Mouse (Mus musculus) heart, embryonic 11.5 days (tissue): ENCODE data around the gene 2310011J03Rik. TPM values are rescaled to one million over a fixed set of nuclear protein-coding genes. Genes with fewer than 3 reads are reported as not detected.

Experiments
- ATAC-seq: fragments of 200-750 bp; cut with Nextera tagmentation; replicated peaks from 2 replicates; pipeline ENCODE4 v1.8.0; 2017; ENCODE audit warnings: moderate library complexity; ENCODE audit not compliant: insufficient number of reproducible peaks, low FRiP score, low TSS enrichment
- H3K27ac ChIP-seq: fragments of 300-500 bp; sonication (generic); 2 replicates; pipeline ENCODE4 v1.5.1; 2014; ENCODE audit warnings: mild to moderate bottlenecking, low read depth, low read length
- H3K27me3 ChIP-seq: fragments of 300-500 bp; sonication (generic); 2 replicates; pipeline ENCODE4 v1.6.1; 2014; ENCODE audit warnings: mild to moderate bottlenecking, low read length, mixed read lengths; ENCODE audit not compliant: control insufficient read depth, insufficient read depth
- H3K36me3 ChIP-seq: fragments of 300-500 bp; sonication (generic); 2 replicates; pipeline ENCODE4 v1.6.1; 2014; ENCODE audit warnings: mild to moderate bottlenecking, low read length, moderate library complexity, mixed read lengths; ENCODE audit not compliant: control insufficient read depth, insufficient read depth
- H3K4me1 ChIP-seq: fragments of 300-500 bp; sonication (generic); 2 replicates; pipeline ENCODE4 v1.6.1; 2014; ENCODE audit warnings: low read length; ENCODE audit not compliant: control insufficient read depth, insufficient read depth
- H3K4me2 ChIP-seq: fragments of 300-500 bp; sonication (generic); 2 replicates; pipeline ENCODE4 v1.6.1; 2014; ENCODE audit warnings: mild to moderate bottlenecking, moderate library complexity
- H3K4me3 ChIP-seq: fragments of 300-500 bp; sonication (generic); 2 replicates; pipeline ENCODE4 v1.5.1; 2014; ENCODE audit warnings: low read depth, low read length
- H3K9ac ChIP-seq: fragments of 300-500 bp; sonication (generic); 2 replicates; pipeline ENCODE4 v1.6.1; 2014; ENCODE audit warnings: mild to moderate bottlenecking, low read depth, low read length, moderate library complexity
- H3K9me3 ChIP-seq: fragments of 300-500 bp; sonication (generic); replicated peaks from 2 replicates; pipeline ENCODE4 v1.6.1; 2016; ENCODE audit warnings: low read length; ENCODE audit not compliant: control insufficient read depth
- WGBS: fragments of 180-500 bp; shearing (Covaris S2); extraction: QIAGEN DNeasy Blood & Tissue Kit; methylation state at CpG from one replicate; pipeline ENCODE4 v1.1.7; 2014; ENCODE audit not compliant: insufficient replicate concordance; 5-methylcytosine and 5-hydroxymethylcytosine counted together
- polyA plus RNA-seq: library from polyadenylated mRNA; unstranded; fragments of >200 nt; fragmentation: Nextera tagmentation; extraction: Ambion mirVana; gene quantifications from 2 replicates; pipeline ENCODE4 v1.2.1, GENCODE M21; 2014

Gene 2310011J03Rik
- polyA plus RNA-seq, 1 experiment from 2014 or later, result 29.7 TPM

- Histone ChIP-seq H3K4me2 (0 out of 2 replicates have a peak overlapping the region, but pooled peaks have one; percentile 79), H3K27ac (no peak overlapping the region), H3K9ac (no peak overlapping the region), H3K27me3 (peaks cover 53% of the 10 kb centered on the region), H3K4me3 (no peak overlapping the region), H3K9me3 (no peaks in the 10 kb centered on the region), H3K36me3 (peaks cover 12% of the 10 kb centered on the region), H3K4me1 (0 out of 2 replicates have a peak, but pooled peaks cover 6% of the 10 kb centered on the region)
- 77% methylated on average over 5 of the region's 5 CpGs for WGBS
- no peak for ATAC-seq
These were observed 23.5 kb downstream of the 2310011J03Rik start for GRCm38 (mm10) chr10:80296824-80297223.

GRCm38 (mm10) chr10:80295618-80296425 is 24.5 kb downstream of the 2310011J03Rik start, which contains the start of gene Apc2:
TSS of gene Apc2 (plus strand) at chr10:80295977.
- H3K9me3 ChIP-seq, result no peaks in the 10 kb centered on the region
- H3K9ac ChIP-seq, result peak within 1 kb of the TSS; percentile 56
- peaks cover 43% of the 10 kb centered on the region for H3K27me3 ChIP-seq
- H3K4me1 ChIP-seq, result 0 out of 2 replicates have a peak, but pooled peaks cover 8% of the 10 kb centered on the region
- peaks cover 12% of the 10 kb centered on the region for H3K36me3 ChIP-seq
- peak within 1 kb of the TSS; percentile 45 for H3K4me3 ChIP-seq
- WGBS, result 1% methylated on average over 26 of the region's 26 CpGs
- H3K4me2 ChIP-seq, result peak within 1 kb of the TSS; percentile 79
- ATAC-seq, result peak; percentile 31; the same call in 1 of the 2 replicates
- H3K27ac ChIP-seq, result 0 out of 2 replicates have a peak within 1 kb of the TSS, but pooled peaks have one; percentile 50

GRCm38 (mm10) chr10:80294788-80295303 is 25.5 kb downstream of the 2310011J03Rik start:
- no peak for ATAC-seq
- peaks cover 33% of the 10 kb centered on the region for H3K27me3 ChIP-seq
- WGBS, result 43% methylated on average over 7 of the region's 7 CpGs
- H3K27ac ChIP-seq, result no peak overlapping the region
- peaks cover 12% of the 10 kb centered on the region for H3K36me3 ChIP-seq
- 0 out of 2 replicates have a peak, but pooled peaks cover 8% of the 10 kb centered on the region for H3K4me1 ChIP-seq
- no peak overlapping the region for H3K4me2 ChIP-seq
- peak overlapping the region; percentile 2; the same call in 1 of the 2 replicates for H3K4me3 ChIP-seq
- H3K9me3 ChIP-seq, result no peaks in the 10 kb centered on the region
- no peak overlapping the region for H3K9ac ChIP-seq

- 0 out of 2 replicates have a peak, but pooled peaks cover 8% of the 10 kb centered on the region for H3K4me1 ChIP-seq
- H3K27me3 ChIP-seq, result peaks cover 28% of the 10 kb centered on the region
- no peak overlapping the region for H3K4me3 ChIP-seq
- H3K9me3 ChIP-seq, result no peaks in the 10 kb centered on the region
- no peak overlapping the region for H3K27ac ChIP-seq
- no peak overlapping the region for H3K9ac ChIP-seq
- no peak for ATAC-seq
- H3K36me3 ChIP-seq, result peaks cover 12% of the 10 kb centered on the region
- H3K4me2 ChIP-seq, result no peak overlapping the region; the same call in 1 of the 2 replicates
- 73% methylated on average over 4 of the region's 4 CpGs for WGBS
These were observed 26.0 kb downstream of the 2310011J03Rik start for GRCm38 (mm10) chr10:80294311-80294710.

- no peak for ATAC-seq
- WGBS, result 28% methylated on average over 14 of the region's 14 CpGs
- Histone ChIP-seq H3K9ac (peak overlapping the region; percentile 100), H3K4me1 (0 out of 2 replicates have a peak, but pooled peaks cover 8% of the 10 kb centered on the region), H3K4me2 (peak overlapping the region; percentile 98), H3K27ac (peak overlapping the region; percentile 92), H3K4me3 (peak overlapping the region; percentile 86), H3K9me3 (no peaks in the 10 kb centered on the region), H3K36me3 (peaks cover 14% of the 10 kb centered on the region), H3K27me3 (peaks cover 18% of the 10 kb centered on the region)
These were observed 27.0 kb downstream of the 2310011J03Rik start for GRCm38 (mm10) chr10:80293325-80293724.

GRCm38 (mm10) chr10:80292251-80293146 is 27.8 kb downstream of the 2310011J03Rik start, which contains the start of gene Rps15:
TSS of gene Rps15 (plus strand) at chr10:80292453.
- under 1% methylated on average over 71 of the region's 72 CpGs for WGBS
- peak within 1 kb of the TSS; percentile 98 for H3K4me2 ChIP-seq
- ATAC-seq, result peak; percentile 81
- 0 out of 2 replicates have a peak, but pooled peaks cover 8% of the 10 kb centered on the region for H3K4me1 ChIP-seq
- H3K36me3 ChIP-seq, result peaks cover 17% of the 10 kb centered on the region
- peak within 1 kb of the TSS; percentile 100 for H3K9ac ChIP-seq
- H3K4me3 ChIP-seq, result peak within 1 kb of the TSS; percentile 86
- H3K27me3 ChIP-seq, result peaks cover 10% of the 10 kb centered on the region
- peak within 1 kb of the TSS; percentile 92 for H3K27ac ChIP-seq
- H3K9me3 ChIP-seq, result no peaks in the 10 kb centered on the region

GRCm38 (mm10) chr10:80288657-80289056 is 31.7 kb downstream of the 2310011J03Rik start:
- H3K27ac ChIP-seq, result no peak overlapping the region
- H3K4me3 ChIP-seq, result no peak overlapping the region
- H3K9me3 ChIP-seq, result no peaks in the 10 kb centered on the region
- no peak overlapping the region for H3K4me2 ChIP-seq
- no peak for ATAC-seq
- H3K36me3 ChIP-seq, result peaks cover 23% of the 10 kb centered on the region
- 0 out of 2 replicates have a peak, but pooled peaks cover 4% of the 10 kb centered on the region for H3K4me1 ChIP-seq
- H3K9ac ChIP-seq, result no peak overlapping the region
- H3K27me3 ChIP-seq, result no peaks in the 10 kb centered on the region
- WGBS, result 70% methylated on average over 8 of the region's 8 CpGs

GRCm38 (mm10) chr10:80288097-80288496 is 32.2 kb downstream of the 2310011J03Rik start:
- H3K9ac ChIP-seq, result no peak overlapping the region
- peaks cover 29% of the 10 kb centered on the region for H3K36me3 ChIP-seq
- no peak overlapping the region for H3K27ac ChIP-seq
- H3K4me2 ChIP-seq, result no peak overlapping the region
- H3K9me3 ChIP-seq, result no peaks in the 10 kb centered on the region
- no peak for ATAC-seq
- 93% methylated on average over 12 of the region's 12 CpGs for WGBS
- H3K4me3 ChIP-seq, result no peak overlapping the region
- H3K27me3 ChIP-seq, result no peaks in the 10 kb centered on the region
- H3K4me1 ChIP-seq, result 0 out of 2 replicates have a peak, but pooled peaks cover 3% of the 10 kb centered on the region
